Comparison of ENCODE assay signal across 22 mouse cellular contexts in genomic region chr9:27521181-27521580, GRCm38 (mm10).
A peak's percentile ranks its signal among the peaks of the same experiment; 100 is the strongest.
DNase-seq lines count a peak whose midpoint lies in the region; ATAC-seq and TF ChIP-seq lines count a peak whose summit lies in the region.
"Had no signal": no experiment of that assay in that cellular context is flagged by ENCODE, and none has a peak within 500 bp of the region (broad histone marks: within the 10 kb centered on the region; RNA-seq: fewer than 3 reads in every experiment).

No protein-coding gene starts in this region.

- TF ChIP-seq CTCF in midbrain, postnatal 0 days (IDR thresholded peaks at IDR 0.05) = no peak
- TF ChIP-seq CTCF in forebrain, postnatal 0 days (IDR thresholded peaks at IDR 0.05; ENCODE audit: low read depth) = no peak

- DNase-seq in gastrocnemius, adult 18-20 months (ENCODE audit: low spot score) = peak; percentile 7
- no peak for DNase-seq in gastrocnemius, postnatal 25 days
- DNase-seq in kidney, postnatal 10 days = peak; percentile 7
- DNase-seq in adipocyte (ENCODE audit: low spot score) = peak; percentile 76
- peak; percentile 7 for DNase-seq in lung, postnatal 14 days
- no peak for DNase-seq in midbrain, postnatal 0 days (ENCODE audit: low spot score)
- no peak for DNase-seq in forebrain, postnatal 0 days
- DNase-seq: cerebellum, adult 18-20 months; cerebellum, postnatal 14 days; kidney, adult 18-20 months; kidney, postnatal 25 days; layer of hippocampus, postnatal 36 days; right cerebral cortex, postnatal 25 days; spleen, adult 18-20 months had no signal

- no peak overlapping the region for H3K27ac ChIP-seq in kidney, embryonic 14.5 days (ENCODE audit: low read depth, low read length)
- H3K27ac ChIP-seq in midbrain, postnatal 0 days (ENCODE audit: low read depth, low read length) = no peak overlapping the region
- H3K27ac ChIP-seq in forebrain, postnatal 0 days (ENCODE audit: low read depth, low read length) = no peak overlapping the region
- H3K27ac ChIP-seq: forebrain, embryonic 13.5 days; heart, embryonic 13.5 days; hindbrain, embryonic 13.5 days; layer of hippocampus, adult 2 months; midbrain, embryonic 12.5 days had no signal

- H3K36me3 ChIP-seq in kidney, embryonic 14.5 days (ENCODE audit: control insufficient read depth, insufficient read depth, low read length) = no peaks in the 10 kb centered on the region
- H3K36me3 ChIP-seq in midbrain, postnatal 0 days (ENCODE audit: insufficient read depth, low read length) = no peaks in the 10 kb centered on the region
- no peaks in the 10 kb centered on the region for H3K36me3 ChIP-seq in forebrain, postnatal 0 days (ENCODE audit: insufficient read depth)
- H3K36me3 ChIP-seq: heart, embryonic 13.5 days; hindbrain, embryonic 13.5 days; midbrain, embryonic 12.5 days had no signal

- no peak overlapping the region for H3K4me2 ChIP-seq in kidney, embryonic 14.5 days (replicated peaks; ENCODE audit: low read depth, low read length)
- no peak overlapping the region for H3K4me2 ChIP-seq in midbrain, postnatal 0 days (ENCODE audit: low read depth, low read length, poor library complexity, severe bottlenecking)
- H3K4me2 ChIP-seq in forebrain, postnatal 0 days (ENCODE audit: low read depth) = no peak overlapping the region
- H3K4me2 ChIP-seq: forebrain, embryonic 13.5 days; heart, embryonic 13.5 days; hindbrain, embryonic 13.5 days; liver, embryonic 11.5 days; midbrain, embryonic 12.5 days had no signal

- H3K4me3 ChIP-seq in kidney, embryonic 14.5 days (ENCODE audit: low read length) = no peak overlapping the region
- no peak overlapping the region for H3K4me3 ChIP-seq in midbrain, postnatal 0 days (ENCODE audit: low read depth, low read length)
- H3K4me3 ChIP-seq in forebrain, postnatal 0 days (ENCODE audit: low read depth, low read length) = no peak overlapping the region
- H3K4me3 ChIP-seq: forebrain, embryonic 13.5 days; heart, embryonic 13.5 days; hindbrain, embryonic 13.5 days; layer of hippocampus, adult 2 months; midbrain, embryonic 12.5 days had no signal

- no peaks in the 10 kb centered on the region for H3K9me3 ChIP-seq in kidney, embryonic 14.5 days (ENCODE audit: control insufficient read depth, low read length)
- H3K9me3 ChIP-seq in midbrain, postnatal 0 days (ENCODE audit: low read length) = no peaks in the 10 kb centered on the region
- no peaks in the 10 kb centered on the region for H3K9me3 ChIP-seq in forebrain, postnatal 0 days (ENCODE audit: low read length)
- H3K9me3 ChIP-seq: forebrain, embryonic 13.5 days; heart, embryonic 13.5 days; hindbrain, embryonic 13.5 days; midbrain, embryonic 12.5 days had no signal

- ATAC-seq in kidney, embryonic 14.5 days (ENCODE audit: low FRiP score, low TSS enrichment) = no peak
- ATAC-seq in midbrain, postnatal 0 days (ENCODE audit: low FRiP score) = no peak
- no peak for ATAC-seq in forebrain, postnatal 0 days
- ATAC-seq: activated CD4-positive, CD25-positive, alpha-beta regulatory T cell, adult 4 months; forebrain, embryonic 13.5 days had no signal

- 66% methylated on average over 3 of the region's 3 CpGs for WGBS in kidney, embryonic 14.5 days
- WGBS in midbrain, postnatal 0 days = 76% methylated on average over 3 of the region's 3 CpGs
- WGBS in forebrain, postnatal 0 days = 61% methylated on average over 3 of the region's 3 CpGs

- no peak overlapping the region for H3K9ac ChIP-seq in kidney, embryonic 14.5 days (ENCODE audit: low read depth, low read length)
- no peak overlapping the region for H3K9ac ChIP-seq in midbrain, postnatal 0 days (replicated peaks; ENCODE audit: low read length, poor library complexity, severe bottlenecking)
- H3K9ac ChIP-seq in forebrain, postnatal 0 days = no peak overlapping the region
- H3K9ac ChIP-seq: forebrain, embryonic 13.5 days; heart, embryonic 13.5 days; hindbrain, embryonic 13.5 days; midbrain, embryonic 12.5 days had no signal

- H3K4me1 ChIP-seq in kidney, embryonic 14.5 days (ENCODE audit: control insufficient read depth, insufficient read depth, low read length) = no peaks in the 10 kb centered on the region
- H3K4me1 ChIP-seq in midbrain, postnatal 0 days (ENCODE audit: insufficient read depth, low read length) = no peaks in the 10 kb centered on the region
- no peaks in the 10 kb centered on the region for H3K4me1 ChIP-seq in forebrain, postnatal 0 days (ENCODE audit: insufficient read depth)
- H3K4me1 ChIP-seq: heart, embryonic 13.5 days had no signal

- no peaks in the 10 kb centered on the region for H3K27me3 ChIP-seq in kidney, embryonic 14.5 days (ENCODE audit: control insufficient read depth, insufficient read depth, low read length)
- no peaks in the 10 kb centered on the region for H3K27me3 ChIP-seq in midbrain, postnatal 0 days (ENCODE audit: insufficient read depth, low read length)
- H3K27me3 ChIP-seq in forebrain, postnatal 0 days (ENCODE audit: insufficient read depth, low read length) = no peaks in the 10 kb centered on the region
- H3K27me3 ChIP-seq: forebrain, embryonic 13.5 days; heart, embryonic 13.5 days; hindbrain, embryonic 13.5 days; midbrain, embryonic 12.5 days had no signal

Comparison
In these comparisons a context has a peak if more than half of its experiments do, and no peak if none do; other contexts are left out.
1. DNase-seq: peak in gastrocnemius, adult 18-20 months (single experiment), kidney, postnatal 10 days (single experiment), adipocyte (single experiment) and lung, postnatal 14 days (single experiment); none in gastrocnemius, postnatal 25 days (single experiment), midbrain, postnatal 0 days (single experiment) and forebrain, postnatal 0 days (single experiment).